Mouse (Mus musculus): ENCODE measurements around the gene Trim13.

DNA sequence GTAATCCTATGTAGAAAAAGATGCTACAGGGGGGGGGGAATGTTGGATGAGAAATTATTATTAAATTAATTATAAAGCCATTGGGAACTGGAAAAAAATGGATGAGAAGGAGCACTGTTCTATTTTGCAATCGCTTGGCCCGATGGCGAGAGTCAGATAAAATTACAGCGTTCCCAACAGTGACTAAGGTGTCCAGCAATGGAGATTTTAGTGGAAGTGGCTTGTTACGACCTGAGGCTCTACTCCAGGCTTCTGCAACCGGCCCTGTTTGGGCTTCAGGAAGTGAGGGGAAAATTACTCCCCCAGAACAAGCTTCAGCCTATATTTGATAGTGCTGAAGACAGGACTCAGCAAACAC is 42.1 kb upstream of the Trim13 start:
- TF ChIP-seq CTCF (IDR thresholded peaks at IDR 0.05; ENCODE audit: low read depth, low read length) (no peak), POLR2A (IDR thresholded peaks at IDR 0.05; ENCODE audit: extremely low read depth, insufficient read depth, low read length) (no peak)
